ENCODE assay signal across 8 mouse cellular contexts in the genomic region with DNA sequence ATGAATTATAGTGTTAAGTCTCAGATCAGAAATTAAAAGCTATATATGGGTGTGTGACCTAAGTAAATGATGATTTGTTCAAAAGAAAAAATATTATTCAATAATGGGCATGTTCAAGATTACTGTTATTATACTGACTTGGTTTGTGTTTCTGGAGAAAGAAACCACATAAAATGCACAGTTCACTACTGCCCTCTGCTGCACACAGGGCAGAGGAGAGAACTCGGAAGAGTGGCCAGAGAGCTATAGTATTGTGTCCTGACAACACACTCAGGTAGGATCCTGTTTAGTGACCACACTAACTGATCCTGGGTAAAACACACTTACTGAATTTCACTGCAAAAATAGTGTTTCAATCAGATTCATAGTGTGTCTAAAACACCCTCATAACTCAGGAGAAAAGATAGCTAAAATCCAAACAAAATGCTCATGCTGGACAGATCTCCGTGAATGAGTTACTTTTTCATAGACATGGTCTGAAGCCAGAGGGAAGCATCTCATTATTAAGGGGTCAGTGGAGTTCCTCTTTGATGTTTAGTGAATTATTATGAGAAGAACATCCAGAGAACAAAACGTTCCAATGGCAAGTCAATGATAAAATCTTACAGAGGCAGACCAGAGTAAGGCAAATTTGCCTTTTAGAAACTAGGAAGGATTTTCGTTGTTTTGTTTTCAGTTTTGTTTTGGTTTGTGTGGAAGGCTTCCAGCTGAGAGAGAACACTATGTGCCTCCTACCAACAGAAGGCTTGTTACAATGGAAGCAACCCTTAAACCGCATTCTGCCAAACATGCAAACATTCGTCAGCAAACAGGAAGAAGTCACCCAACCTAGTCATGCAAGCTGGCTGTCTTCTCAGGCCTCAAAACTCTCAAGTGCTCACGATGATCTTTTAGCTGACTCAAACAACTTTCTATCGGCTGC.
DNase-seq lines count a peak whose midpoint lies in the region; ATAC-seq and TF ChIP-seq lines count a peak whose summit lies in the region.

No protein-coding gene starts in this region.

- peak; percentile 90 for ATAC-seq in midbrain, embryonic 15.5 days (replicated peaks)

- H3K36me3 ChIP-seq in midbrain, embryonic 15.5 days (replicated peaks) = no peaks in the 10 kb centered on the region

- peak overlapping the region; percentile 48 for H3K4me3 ChIP-seq in gastrocnemius, adult 2 months
- no peak overlapping the region for H3K4me3 ChIP-seq in midbrain, embryonic 15.5 days

- H3K9me3 ChIP-seq in midbrain, embryonic 15.5 days = no peaks in the 10 kb centered on the region

- H3K9ac ChIP-seq in midbrain, embryonic 15.5 days = no peak overlapping the region

- no peaks in the 10 kb centered on the region for H3K4me1 ChIP-seq in midbrain, embryonic 15.5 days

- intact Hi-C loops in gastrocnemius, adult 2 months (cut with DNase I) = no loop called here
- intact Hi-C loops in left cerebral cortex, postnatal 4 days (cut with DNase I) = loop anchor here (2.0 kb wide), 2 partner anchors 838 to 888 kb away; no protein-coding TSS in a partner anchor

- TF ChIP-seq CTCF in gastrocnemius, adult 2 months (IDR thresholded peaks at IDR 0.05) = peak; percentile 78

- WGBS in midbrain, embryonic 15.5 days = 55% methylated on average over 8 of the region's 8 CpGs

- no peaks in the 10 kb centered on the region for H3K27me3 ChIP-seq in midbrain, embryonic 15.5 days (replicated peaks)

- no peak overlapping the region for H3K4me2 ChIP-seq in midbrain, embryonic 15.5 days

- peak overlapping the region; percentile 66 for H3K27ac ChIP-seq in gastrocnemius, adult 2 months
- H3K27ac ChIP-seq in midbrain, embryonic 15.5 days = no peak overlapping the region

- DNase-seq in left cerebral cortex, adult 11 months (ENCODE audit: low spot score) = peak; percentile 12
- no peak for DNase-seq in left cerebral cortex, adult 8-10 months (ENCODE audit: low spot score in 2 of 2)
- peak; percentile 24 for DNase-seq in c-Kit-negative CD71-positive TER-119-positive erythroid progenitor cells, embryonic 14.5 days (ENCODE audit: low read depth, low spot score)
- DNase-seq in gastrocnemius, adult 2 months = peak; percentile 48
- peak; percentile 15 for DNase-seq in kidney, adult 11 months
- DNase-seq in left cerebral cortex, postnatal 4 days = peak; percentile 32
- DNase-seq in spleen, postnatal 10 days (ENCODE audit: low spot score in 2 of 2) = peak; percentile 26 to 65

Comparison
In these comparisons a context has a peak if more than half of its experiments do, and no peak if none do; other contexts are left out.
1. DNase-seq: peak in left cerebral cortex, adult 11 months (single experiment), c-Kit-negative CD71-positive TER-119-positive erythroid progenitor cells, embryonic 14.5 days (single experiment), gastrocnemius, adult 2 months (single experiment), kidney, adult 11 months (single experiment), left cerebral cortex, postnatal 4 days (single experiment) and spleen, postnatal 10 days (2 of 2); none in left cerebral cortex, adult 8-10 months (0 of 2).